Mouse (Mus musculus) MEL (cell line): ENCODE results near the gene Rassf5. TPM values are rescaled to one million over a fixed set of nuclear protein-coding genes. Genes with fewer than 3 reads are reported as not detected.
A peak's percentile ranks its signal among the peaks of the same experiment; 100 is the strongest.

ENCODE experiments used
- DNase-seq: peaks from one replicate; pipeline ENCODE4 v3.0.0; 2011; ENCODE audit warnings: low read depth, low spot score
- H3K27ac ChIP-seq: 2 replicates; pipeline ENCODE4 v1.5.1; 2012; ENCODE audit warnings: low read depth, mild to moderate bottlenecking, control low read depth, low read length, moderate library complexity; ENCODE audit not compliant: control insufficient read depth
- H3K27me3 ChIP-seq, 2 experiments: fragments of 150-350 bp in 1 of 2; sonication (generic) in 1 of 2; 2 replicates each; pipeline ENCODE4 v1.6.1; 2012; ENCODE audit warnings: low read length in 2 of 2, mild to moderate bottlenecking in 2 of 2, improper control_type of control experiment in 1 of 2, moderate library complexity in 1 of 2; ENCODE audit not compliant: insufficient read depth in 2 of 2, control insufficient read depth in 1 of 2
- H3K36me3 ChIP-seq, 2 experiments: 2 replicates each; pipeline ENCODE4 v1.6.1; 2012 to 2014; ENCODE audit warnings: low read length in 2 of 2, improper control_type of control experiment in 1 of 2, inconsistent platforms in 1 of 2, mild to moderate bottlenecking in 1 of 2; ENCODE audit not compliant: insufficient read depth in 2 of 2, control insufficient read depth in 1 of 2
- H3K4me1 ChIP-seq, 2 experiments: fragments of 150-350 bp in 1 of 2; sonication (generic) in 1 of 2; 2 replicates each; pipeline ENCODE4 v1.6.1; 2012; ENCODE audit warnings: low read length in 2 of 2, improper control_type of control experiment in 1 of 2, mild to moderate bottlenecking in 1 of 2; ENCODE audit not compliant: insufficient read depth in 2 of 2, control insufficient read depth in 1 of 2
- H3K4me3 ChIP-seq, 2 experiments: fragments of 150-350 bp in 1 of 2; sonication (generic) in 1 of 2; 2 replicates each; pipeline ENCODE4 v1.5.1; 2012; ENCODE audit warnings: low read depth in 2 of 2, low read length in 2 of 2, mild to moderate bottlenecking in 2 of 2, moderate library complexity in 2 of 2, control low read depth in 1 of 2, improper control_type of control experiment in 1 of 2; ENCODE audit not compliant: control insufficient read depth in 1 of 2, insufficient read depth in 1 of 2
- H3K79me2 ChIP-seq: 2 replicates; pipeline ENCODE4 v1.6.1; 2012; ENCODE audit warnings: mild to moderate bottlenecking, low read length, moderate library complexity; ENCODE audit not compliant: control insufficient read depth, poor library complexity, insufficient read depth
- H3K9ac ChIP-seq: 2 replicates; pipeline ENCODE4 v1.6.1; 2012; ENCODE audit warnings: low read depth, mild to moderate bottlenecking, control low read depth, low read length, moderate library complexity; ENCODE audit not compliant: control insufficient read depth, poor library complexity, severe bottlenecking
- H3K9me3 ChIP-seq: fragments of 150-350 bp; sonication (generic); replicated peaks from 2 replicates; pipeline ENCODE4 v1.6.1; 2012; ENCODE audit warnings: mild to moderate bottlenecking, low read length, improper control_type of control experiment, moderate library complexity; ENCODE audit not compliant: insufficient read depth
- BHLHE40 ChIP-seq: IDR thresholded peaks from 2 replicates; pipeline ENCODE4 v1.6.1; 2012; ENCODE audit warnings: low read depth, mild to moderate bottlenecking, inconsistent platforms, low read length, improper control_type of control experiment, borderline replicate concordance
- CHD2 ChIP-seq: IDR thresholded peaks from 2 replicates; pipeline ENCODE4 v1.6.1; 2011; ENCODE audit warnings: low read length, improper control_type of control experiment
- ELF1 ChIP-seq: IDR thresholded peaks from 2 replicates; pipeline ENCODE4 v1.6.1; 2014; ENCODE audit warnings: low read depth, mild to moderate bottlenecking, inconsistent platforms, low read length, improper control_type of control experiment, moderate library complexity
- GABPA ChIP-seq: IDR thresholded peaks from 2 replicates; pipeline ENCODE4 v1.6.1; 2012; ENCODE audit warnings: low read depth, mild to moderate bottlenecking, inconsistent platforms, low read length, improper control_type of control experiment, moderate library complexity
- GATA1 ChIP-seq: IDR thresholded peaks from 2 replicates; pipeline ENCODE4 v1.6.1; 2011; ENCODE audit warnings: low read depth, low read length, improper control_type of control experiment
- JUND ChIP-seq: IDR thresholded peaks from 2 replicates; pipeline ENCODE4 v1.6.1; 2011; ENCODE audit warnings: low read depth, mild to moderate bottlenecking, improper control_type of control experiment, low read length
- MAFK ChIP-seq: IDR thresholded peaks from 2 replicates; pipeline ENCODE4 v1.6.1; 2011; ENCODE audit warnings: low read depth, mild to moderate bottlenecking, low read length, improper control_type of control experiment, borderline replicate concordance
- MAZ ChIP-seq: IDR thresholded peaks from 2 replicates; pipeline ENCODE4 v1.6.1; 2012; ENCODE audit warnings: low read depth, mild to moderate bottlenecking, inconsistent platforms, low read length, improper control_type of control experiment
- MEF2A ChIP-seq: IDR thresholded peaks from 2 replicates; pipeline ENCODE4 v1.6.1; 2014; ENCODE audit warnings: low read depth, mild to moderate bottlenecking, inconsistent platforms, low read length, improper control_type of control experiment; ENCODE audit not compliant: poor library complexity, insufficient replicate concordance, severe bottlenecking; ENCODE audit errors: extremely low read depth
- MXI1 ChIP-seq: IDR thresholded peaks from 2 replicates; pipeline ENCODE4 v1.6.1; 2011; ENCODE audit warnings: mild to moderate bottlenecking, low read depth, low read length, improper control_type of control experiment
- MYB ChIP-seq: IDR thresholded peaks from 2 replicates; pipeline ENCODE4 v1.6.1; 2011; ENCODE audit warnings: mild to moderate bottlenecking, low read depth, low read length, improper control_type of control experiment
- NRF1 ChIP-seq: IDR thresholded peaks from 2 replicates; pipeline ENCODE4 v1.6.1; 2014; ENCODE audit warnings: low read depth, mild to moderate bottlenecking, inconsistent platforms, low read length, improper control_type of control experiment, moderate library complexity; ENCODE audit not compliant: poor library complexity, insufficient read depth, severe bottlenecking
- POLR2A ChIP-seq, 2 experiments: IDR thresholded peaks; 2 replicates each; pipeline ENCODE4 v1.6.1; 2011 to 2012; ENCODE audit warnings: low read length in 2 of 2, mild to moderate bottlenecking in 2 of 2, control low read depth in 1 of 2, improper control_type of control experiment in 1 of 2, low read depth in 1 of 2, moderate library complexity in 1 of 2; ENCODE audit not compliant: control insufficient read depth in 1 of 2, insufficient read depth in 1 of 2, poor library complexity in 1 of 2
- POLR2AphosphoS2 ChIP-seq: IDR thresholded peaks from 2 replicates; pipeline ENCODE4 v1.6.1; 2011; ENCODE audit warnings: low read length, improper control_type of control experiment
- POLR2AphosphoS5 ChIP-seq: IDR thresholded peaks from 2 replicates; pipeline ENCODE4 v1.6.1; 2012; ENCODE audit warnings: low read depth, borderline replicate concordance, mild to moderate bottlenecking, inconsistent platforms, low read length, moderate library complexity, mixed read lengths
- RAD21 ChIP-seq: IDR thresholded peaks from 2 replicates; pipeline ENCODE4 v1.6.1; 2011; ENCODE audit warnings: mild to moderate bottlenecking, low read depth, low read length, improper control_type of control experiment
- SMC3 ChIP-seq: IDR thresholded peaks from 2 replicates; pipeline ENCODE4 v1.6.1; 2011; ENCODE audit warnings: low read depth, low read length, improper control_type of control experiment
- TAL1 ChIP-seq: IDR thresholded peaks from 2 replicates; pipeline ENCODE4 v1.6.1; 2012; ENCODE audit warnings: mild to moderate bottlenecking, inconsistent platforms, low read length, moderate library complexity, mixed read lengths
- UBTF ChIP-seq: IDR thresholded peaks from 2 replicates; pipeline ENCODE4 v1.6.1; 2012; ENCODE audit warnings: low read depth, mild to moderate bottlenecking, inconsistent platforms, low read length, improper control_type of control experiment, moderate library complexity, borderline replicate concordance; ENCODE audit not compliant: insufficient read depth
- USF1 ChIP-seq: IDR thresholded peaks from 2 replicates; pipeline ENCODE4 v1.6.1; 2014; ENCODE audit warnings: low read depth, mild to moderate bottlenecking, inconsistent platforms, low read length, improper control_type of control experiment, moderate library complexity
- ZC3H11A ChIP-seq: IDR thresholded peaks from 2 replicates; pipeline ENCODE4 v1.6.1; 2012; ENCODE audit warnings: low read depth, mild to moderate bottlenecking, inconsistent platforms, low read length, improper control_type of control experiment
- ZNF384 ChIP-seq: IDR thresholded peaks from 2 replicates; pipeline ENCODE4 v1.6.1; 2012; ENCODE audit warnings: low read depth, mild to moderate bottlenecking, inconsistent platforms, low read length, improper control_type of control experiment
- polyA plus RNA-seq, 2 experiments: library from polyadenylated mRNA; stranded (reverse) in 1 of 2; unstranded in 1 of 2; fragments of >175 nt in 1 of 2; fragments of >200 nt in 1 of 2; gene quantifications; 2 replicates each; pipeline versions ENCODE4 v1.2.1 to v1.2.4; 2012; ENCODE audit warnings: low replicate concordance in 2 of 2, low read depth in 1 of 2; ENCODE audit not compliant: insufficient read length in 2 of 2, insufficient read depth in 1 of 2, missing spikeins in 1 of 2
- total RNA-seq: library from RNA; depleted of rRNA; stranded (reverse); fragments of 300-350 nt; gene quantifications from 2 replicates; pipeline ENCODE4 v1.2.3, GENCODE M21; 2012; rRNA removed

Gene Rassf5
- total RNA-seq (14.2 and 14.8 TPM in 2 replicates), polyA plus RNA-seq (10 to 100 TPM in 1 of 2 experiments, not detected in 1; 28.8 TPM)

DNA sequence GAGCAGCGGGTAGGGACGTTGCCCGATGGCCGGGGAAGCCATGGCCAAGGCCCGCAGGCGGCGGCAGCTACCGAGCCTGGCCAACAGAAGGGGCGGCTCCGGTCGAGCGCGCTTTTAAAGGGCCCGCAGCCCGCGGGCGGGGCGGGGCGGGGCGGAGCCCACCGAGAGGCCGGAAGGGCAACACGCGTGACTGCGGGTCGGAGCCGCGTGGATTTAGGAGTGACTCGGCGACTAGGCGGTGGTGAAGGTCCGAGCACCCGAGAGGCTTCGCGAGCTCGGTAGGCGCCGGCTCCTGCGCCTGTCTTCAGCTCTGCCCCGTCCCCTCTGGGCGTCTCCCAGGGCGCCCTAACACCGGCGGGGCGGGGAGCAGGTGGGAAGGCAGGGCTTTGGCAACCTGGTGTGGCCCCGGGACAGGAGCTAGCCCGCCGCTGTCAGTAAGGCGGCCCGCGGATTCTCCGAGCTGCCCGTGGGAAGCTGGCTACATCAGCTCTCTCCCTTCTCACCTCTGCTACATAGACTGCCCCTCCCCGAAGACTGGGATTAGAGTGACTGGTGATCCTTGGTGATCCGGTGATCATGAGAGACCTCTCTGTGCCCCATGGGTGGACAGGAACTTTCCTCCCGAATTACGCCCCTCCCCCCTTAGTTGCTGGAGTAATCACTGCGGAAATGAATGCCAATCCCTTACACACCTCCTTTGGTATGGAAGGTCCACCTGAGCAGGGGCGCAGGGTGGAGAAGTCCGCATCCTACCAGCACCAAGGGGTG is at the start of gene Rassf5:
Rassf5 (minus strand) TSS at position 170 of the 768 bp plus-strand sequence.
- peak; percentile 73 for DNase-seq

DNA sequence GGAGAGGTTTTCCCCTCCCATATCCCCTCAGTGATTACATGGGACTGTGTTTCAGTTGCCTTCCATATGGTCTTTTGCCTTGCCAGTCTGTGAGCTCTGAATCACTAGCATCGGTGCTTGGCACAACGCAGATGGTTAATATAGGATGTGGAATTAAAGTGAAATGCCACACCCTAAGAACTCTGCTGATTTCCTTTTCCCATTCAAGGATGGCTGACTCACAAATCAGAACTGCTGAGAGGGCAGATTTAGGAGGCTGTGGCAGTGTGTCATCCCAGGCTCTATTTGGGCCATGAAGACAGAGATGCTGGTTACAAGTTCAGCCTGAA is 48.8 kb upstream of the Rassf5 start:
- no peaks in the 10 kb centered on the region for H3K4me1 ChIP-seq
- TF ChIP-seq USF1: no peak
- TF ChIP-seq UBTF: no peak
- TF ChIP-seq GABPA: no peak
- TF ChIP-seq MAFK: no peak
- TF ChIP-seq ZNF384: no peak
- no peak for TF ChIP-seq POLR2AphosphoS2
- H3K9ac ChIP-seq: no peak overlapping the region
- no peaks in the 10 kb centered on the region for H3K79me2 ChIP-seq
- no peak overlapping the region for H3K27ac ChIP-seq
- no peak for DNase-seq
- peaks cover 0 to 4% of the 10 kb centered on the region in 2 experiments; a peak in 2 of 4 replicates for H3K36me3 ChIP-seq
- H3K9me3 ChIP-seq: no peaks in the 10 kb centered on the region
- H3K27me3 ChIP-seq: no peaks in the 10 kb centered on the region
- H3K4me3 ChIP-seq: no peak overlapping the region

More for the DNA sequence above, at the start of gene Rassf5:
- Histone ChIP-seq H3K36me3 (no peaks in the 10 kb centered on the region; a peak in 1 of 4 replicates), H3K27ac (no peak within 1 kb of the TSS), H3K9me3 (no peaks in the 10 kb centered on the region), H3K4me1 (peaks cover 0 to 2% of the 10 kb centered on the region in 2 experiments; a peak in 2 of 4 replicates), H3K4me3 (peak within 1 kb of the TSS; percentile 50 to 99), H3K79me2 (no peaks in the 10 kb centered on the region), H3K9ac (peak within 1 kb of the TSS; percentile 30), H3K27me3 (peaks cover 6 to 17% of the 10 kb centered on the region in 2 experiments; a peak in 3 of 4 replicates)
- TF ChIP-seq GATA1 (no peak), MXI1 (peak; percentile 58; the same call in 1 of the 2 replicates), ELF1 (0 out of 2 replicates have a peak, but pooled peaks have one; percentile 26)

DNA sequence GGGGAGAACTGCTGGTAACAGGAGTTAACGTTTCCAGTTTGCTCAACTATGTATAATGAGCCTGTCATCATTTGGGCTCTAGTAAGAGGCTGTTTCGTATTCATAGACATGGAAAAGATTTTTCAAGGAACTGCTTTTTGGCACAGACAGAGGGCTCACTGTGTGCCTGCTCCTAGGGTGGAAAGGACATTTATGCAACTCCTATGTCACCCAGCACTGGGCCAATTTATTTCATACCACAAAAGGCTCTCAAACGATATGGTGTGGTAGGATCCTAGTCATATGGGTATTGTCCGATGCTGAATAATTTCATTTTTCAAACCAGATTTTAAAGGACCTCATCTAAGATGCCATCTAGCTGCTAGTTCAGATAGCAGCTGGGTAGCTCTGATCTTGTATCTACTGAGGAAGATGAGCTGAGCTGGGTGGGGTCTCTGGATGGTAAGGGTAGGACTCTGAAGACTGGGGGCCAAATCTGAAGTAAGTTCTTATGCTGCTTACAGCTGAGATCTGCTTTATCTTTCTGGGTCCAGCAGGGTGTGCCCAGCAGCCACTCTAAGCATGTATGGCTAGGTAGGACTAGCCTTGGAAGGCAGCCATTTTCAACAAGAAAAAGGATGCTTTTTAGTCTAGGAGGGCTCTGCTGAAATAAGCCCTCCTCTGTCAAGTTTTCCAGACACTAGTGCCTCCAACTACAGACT is 48.3 kb upstream of the Rassf5 start:
- Histone ChIP-seq H3K4me1 (no peaks in the 10 kb centered on the region), H3K27me3 (no peaks in the 10 kb centered on the region), H3K9me3 (no peaks in the 10 kb centered on the region), H3K4me3 (no peak overlapping the region), H3K36me3 (peaks cover 0 to 4% of the 10 kb centered on the region in 2 experiments; a peak in 2 of 4 replicates), H3K27ac (no peak overlapping the region), H3K9ac (no peak overlapping the region), H3K79me2 (no peaks in the 10 kb centered on the region)
- DNase-seq: peak; percentile 26
- TF ChIP-seq JUND (no peak), CHD2 (no peak), ZNF384 (no peak), RAD21 (peak; percentile 55), SMC3 (peak; percentile 53), MEF2A (no peak), ELF1 (no peak), NRF1 (no peak), UBTF (no peak), POLR2AphosphoS5 (no peak), POLR2A (IDR thresholded peaks at IDR 0.05; ENCODE audit: control insufficient read depth in 1 of 2, insufficient read depth in 1 of 2, low read depth in 1 of 2, low read length in 2 of 2, poor library complexity in 1 of 2) (no peak), TAL1 (no peak), ZC3H11A (no peak), MYB (no peak), USF1 (no peak), MAZ (no peak), BHLHE40 (no peak)
